Mouse (Mus musculus): ENCODE results near the gene Bex2. TPM values are rescaled to one million over a fixed set of nuclear protein-coding genes. Genes with fewer than 3 reads are reported as not detected.
"Not testable (repeated sequence)": the region's sequence is repeated elsewhere in the genome, so short reads cannot be mapped to it uniquely, and the experiment has no call there.

The Bex2 gene
- polyA plus RNA-seq, 1 experiment from 2014 or later = 54.2 TPM

GRCm38 (mm10) chrX:136094421-136094820 is 26.4 kb upstream of the Bex2 start:
- no peak overlapping the region for H3K9ac ChIP-seq (ENCODE audit: low read length)
- TF ChIP-seq CTCF (IDR thresholded peaks at IDR 0.05; ENCODE audit: low read depth) (no peak), EP300 (optimal IDR thresholded peaks at IDR 0.05) (no peak)

GRCm38 (mm10) chrX:136092497-136093279 is 24.7 kb upstream of the Bex2 start:
- no peaks in the 10 kb centered on the region for H3K27me3 ChIP-seq (ENCODE audit: control insufficient read depth, insufficient read depth, low read length)
- no peaks in the 10 kb centered on the region for H3K4me1 ChIP-seq (replicated peaks; ENCODE audit: control insufficient read depth, insufficient read depth)
- 7% methylated on average over 2 of the region's 2 CpGs for WGBS
- no peaks in the 10 kb centered on the region for H3K9me3 ChIP-seq (ENCODE audit: control insufficient read depth, low read length)
- H3K4me3 ChIP-seq (ENCODE audit: low read depth, low read length) = no peak overlapping the region
- no peak for TF ChIP-seq CTCF (IDR thresholded peaks at IDR 0.05; ENCODE audit: low read depth)
- no peak for TF ChIP-seq EP300 (optimal IDR thresholded peaks at IDR 0.05)
- H3K27ac ChIP-seq (replicated peaks) = no peak overlapping the region
- DNase-seq (ENCODE audit: low spot score) (no peak), ATAC-seq (ENCODE audit: low FRiP score, low TSS enrichment) (no peak)
- no peak overlapping the region for H3K9ac ChIP-seq (ENCODE audit: low read length)
- H3K36me3 ChIP-seq (ENCODE audit: control insufficient read depth, insufficient read depth, low read length) = no peaks in the 10 kb centered on the region
- no peak overlapping the region for H3K4me2 ChIP-seq (replicated peaks; ENCODE audit: low read depth)

More at GRCm38 (mm10) chrX:136094421-136094820, 26.4 kb upstream of the Bex2 start:
- no peak for DNase-seq (ENCODE audit: low spot score)
- no peak for ATAC-seq (ENCODE audit: low FRiP score, low TSS enrichment)
- H3K27ac ChIP-seq (replicated peaks) = no peak overlapping the region
- no peaks in the 10 kb centered on the region for H3K9me3 ChIP-seq (ENCODE audit: control insufficient read depth, low read length)
- H3K4me1 ChIP-seq (replicated peaks; ENCODE audit: control insufficient read depth, insufficient read depth) = no peaks in the 10 kb centered on the region
- no peaks in the 10 kb centered on the region for H3K27me3 ChIP-seq (ENCODE audit: control insufficient read depth, insufficient read depth, low read length)
- no peak overlapping the region for H3K4me2 ChIP-seq (replicated peaks; ENCODE audit: low read depth)
- H3K4me3 ChIP-seq (ENCODE audit: low read depth, low read length) = no peak overlapping the region
- 22% methylated on average over 2 of the region's 2 CpGs for WGBS
- H3K36me3 ChIP-seq (ENCODE audit: control insufficient read depth, insufficient read depth, low read length) = no peaks in the 10 kb centered on the region

- Histone ChIP-seq H3K4me2 (replicated peaks; ENCODE audit: low read depth) (no peak within 1 kb of the TSS), H3K27ac (replicated peaks) (no peak within 1 kb of the TSS)
- WGBS = 74% methylated on average over 9 of the region's 9 CpGs
Observed at GRCm38 (mm10) chrX:136085155-136085554, 17.1 kb upstream of the Bex2 start, which contains the start of gene Nxf3. Gene Nxf3, minus strand, starts transcription at chrX:136085255.

GRCm38 (mm10) chrX:136067201-136067991 is 640 bp downstream of the Bex2 start:
- not testable (repeated sequence) for H3K27me3 ChIP-seq (ENCODE audit: control insufficient read depth, insufficient read depth, low read length); H3K36me3 ChIP-seq (ENCODE audit: control insufficient read depth, insufficient read depth, low read length); H3K4me1 ChIP-seq (replicated peaks; ENCODE audit: control insufficient read depth, insufficient read depth); H3K9ac ChIP-seq (ENCODE audit: low read length); H3K4me2 ChIP-seq (replicated peaks; ENCODE audit: low read depth); H3K27ac ChIP-seq (replicated peaks); H3K9me3 ChIP-seq (ENCODE audit: control insufficient read depth, low read length)
- 15% methylated on average over 4 of the region's 48 CpGs for WGBS
- peak; percentile 60; the same call in 1 of the 2 replicates for ATAC-seq (ENCODE audit: low FRiP score, low TSS enrichment)
- peak; percentile 14 for DNase-seq (ENCODE audit: low spot score)
- TF ChIP-seq CTCF (IDR thresholded peaks at IDR 0.05; ENCODE audit: low read depth) = peak; percentile 17; the same call in 1 of the 2 replicates
- 0 out of 2 replicates have a peak overlapping the region, but pooled peaks have one; percentile 6 for H3K4me3 ChIP-seq (ENCODE audit: low read depth, low read length)

More at GRCm38 (mm10) chrX:136085155-136085554, 17.1 kb upstream of the Bex2 start, which contains the start of gene Nxf3:
- no peaks in the 10 kb centered on the region for H3K27me3 ChIP-seq (ENCODE audit: control insufficient read depth, insufficient read depth, low read length)
- TF ChIP-seq EP300 (optimal IDR thresholded peaks at IDR 0.05) (no peak), CTCF (IDR thresholded peaks at IDR 0.05; ENCODE audit: low read depth) (no peak)
- DNase-seq (ENCODE audit: low spot score) (no peak), ATAC-seq (ENCODE audit: low FRiP score, low TSS enrichment) (no peak)
- H3K4me1 ChIP-seq (replicated peaks; ENCODE audit: control insufficient read depth, insufficient read depth) = no peaks in the 10 kb centered on the region
- H3K9me3 ChIP-seq (ENCODE audit: control insufficient read depth, low read length) = no peaks in the 10 kb centered on the region
- no peaks in the 10 kb centered on the region for H3K36me3 ChIP-seq (ENCODE audit: control insufficient read depth, insufficient read depth, low read length)
- H3K9ac ChIP-seq (ENCODE audit: low read length) = no peak within 1 kb of the TSS
- no peak within 1 kb of the TSS for H3K4me3 ChIP-seq (ENCODE audit: low read depth, low read length)

GRCm38 (mm10) chrX:136060698-136061097 is 7.3 kb downstream of the Bex2 start:
- no peaks in the 10 kb centered on the region for H3K9me3 ChIP-seq (ENCODE audit: control insufficient read depth, low read length)
- H3K4me3 ChIP-seq (ENCODE audit: low read depth, low read length) = no peak overlapping the region
- no peak overlapping the region for H3K9ac ChIP-seq (ENCODE audit: low read length)
- TF ChIP-seq CTCF (IDR thresholded peaks at IDR 0.05; ENCODE audit: low read depth) = no peak
- TF ChIP-seq EP300 (optimal IDR thresholded peaks at IDR 0.05) = no peak
- peak; percentile 13 for DNase-seq (ENCODE audit: low spot score)
- H3K4me1 ChIP-seq (replicated peaks; ENCODE audit: control insufficient read depth, insufficient read depth) = no peaks in the 10 kb centered on the region
- no peak overlapping the region for H3K4me2 ChIP-seq (replicated peaks; ENCODE audit: low read depth)
- no peak overlapping the region for H3K27ac ChIP-seq (replicated peaks)
- H3K27me3 ChIP-seq (ENCODE audit: control insufficient read depth, insufficient read depth, low read length) = no peaks in the 10 kb centered on the region
- WGBS = 47% methylated on average over 1 of the region's 1 CpGs
- no peaks in the 10 kb centered on the region for H3K36me3 ChIP-seq (ENCODE audit: control insufficient read depth, insufficient read depth, low read length)
- ATAC-seq (ENCODE audit: low FRiP score, low TSS enrichment) = peak; percentile 90
